ENCODE assay signal across 8 mouse cellular contexts in genomic region chr5:111420011-111420691, GRCm38 (mm10). TPM values are rescaled to one million over a fixed set of nuclear protein-coding genes. Genes with fewer than 3 reads are reported as not detected.
DNase-seq lines count a peak whose midpoint lies in the region; ATAC-seq and TF ChIP-seq lines count a peak whose summit lies in the region.

No protein-coding gene starts in this region.

- intact Hi-C loops in left cerebral cortex, postnatal 4 days (cut with DNase I), result no loop called here

- no peak for DNase-seq in kidney, postnatal 0 days (ENCODE audit: low spot score)
- DNase-seq in kidney, postnatal 36 days, result no peak
- DNase-seq in hindbrain, postnatal 0 days (ENCODE audit: low spot score), result peak; percentile 57
- DNase-seq in frontal cortex, postnatal 10 days (ENCODE audit: low spot score in 2 of 2), result no peak
- no peak for DNase-seq in left cerebral cortex, postnatal 4 days

- no peaks in the 10 kb centered on the region for H3K9me3 ChIP-seq in kidney, postnatal 0 days (replicated peaks; ENCODE audit: low read length)
- H3K9me3 ChIP-seq in embryonic facial prominence, embryonic 12.5 days, result no peaks in the 10 kb centered on the region
- H3K9me3 ChIP-seq in hindbrain, postnatal 0 days (ENCODE audit: low read length), result no peaks in the 10 kb centered on the region
- H3K9me3 ChIP-seq in neural tube, embryonic 12.5 days, result no peaks in the 10 kb centered on the region

- TF ChIP-seq CTCF in kidney, postnatal 0 days (IDR thresholded peaks at IDR 0.05; ENCODE audit: low read depth), result no peak
- no peak for TF ChIP-seq CTCF in hindbrain, postnatal 0 days (IDR thresholded peaks at IDR 0.05; ENCODE audit: low read depth)

- no peak overlapping the region for H3K27ac ChIP-seq in kidney, postnatal 0 days
- H3K27ac ChIP-seq in embryonic facial prominence, embryonic 12.5 days, result peak overlapping the region; percentile 98
- H3K27ac ChIP-seq in hindbrain, postnatal 0 days, result peak overlapping the region; percentile 90
- no peak overlapping the region for H3K27ac ChIP-seq in neural tube, embryonic 12.5 days

- peak overlapping the region; percentile 74 for H3K4me3 ChIP-seq in kidney, postnatal 0 days (replicated peaks; ENCODE audit: low read depth, low read length)
- H3K4me3 ChIP-seq in embryonic facial prominence, embryonic 12.5 days, result peak overlapping the region; percentile 95
- peak overlapping the region; percentile 88 for H3K4me3 ChIP-seq in hindbrain, postnatal 0 days (ENCODE audit: low read length)
- peak overlapping the region; percentile 95 for H3K4me3 ChIP-seq in neural tube, embryonic 12.5 days

- no peaks in the 10 kb centered on the region for H3K36me3 ChIP-seq in kidney, postnatal 0 days (ENCODE audit: insufficient read depth, low read length)
- peaks cover 61% of the 10 kb centered on the region for H3K36me3 ChIP-seq in embryonic facial prominence, embryonic 12.5 days
- no peaks in the 10 kb centered on the region for H3K36me3 ChIP-seq in hindbrain, postnatal 0 days (ENCODE audit: insufficient read depth, low read length)
- H3K36me3 ChIP-seq in neural tube, embryonic 12.5 days, result peaks cover 33% of the 10 kb centered on the region

- no peak overlapping the region for H3K9ac ChIP-seq in kidney, postnatal 0 days (ENCODE audit: low read depth, low read length)
- peak overlapping the region; percentile 100 for H3K9ac ChIP-seq in embryonic facial prominence, embryonic 12.5 days
- peak overlapping the region; percentile 85 for H3K9ac ChIP-seq in hindbrain, postnatal 0 days (replicated peaks; ENCODE audit: low read length)
- peak overlapping the region; percentile 97 for H3K9ac ChIP-seq in neural tube, embryonic 12.5 days

- peak overlapping the region; percentile 99 for H3K4me2 ChIP-seq in kidney, postnatal 0 days (ENCODE audit: low read length)
- H3K4me2 ChIP-seq in embryonic facial prominence, embryonic 12.5 days (replicated peaks), result peak overlapping the region; percentile 91
- peak overlapping the region; percentile 96 for H3K4me2 ChIP-seq in hindbrain, postnatal 0 days (ENCODE audit: low read depth, low read length)
- H3K4me2 ChIP-seq in neural tube, embryonic 12.5 days (replicated peaks), result peak overlapping the region; percentile 98

- H3K27me3 ChIP-seq in kidney, postnatal 0 days (ENCODE audit: insufficient read depth, low read length), result peaks cover 37% of the 10 kb centered on the region
- no peaks in the 10 kb centered on the region for H3K27me3 ChIP-seq in embryonic facial prominence, embryonic 12.5 days
- no peaks in the 10 kb centered on the region for H3K27me3 ChIP-seq in hindbrain, postnatal 0 days (ENCODE audit: insufficient read depth, low read length)
- 0 out of 2 replicates have a peak, but pooled peaks cover 4% of the 10 kb centered on the region for H3K27me3 ChIP-seq in neural tube, embryonic 12.5 days (replicated peaks)

- peaks cover 32% of the 10 kb centered on the region; the same call in 1 of the 2 replicates for H3K4me1 ChIP-seq in kidney, postnatal 0 days (replicated peaks; ENCODE audit: insufficient read depth, low read length)
- H3K4me1 ChIP-seq in embryonic facial prominence, embryonic 12.5 days, result peaks cover 63% of the 10 kb centered on the region
- peaks cover 24% of the 10 kb centered on the region for H3K4me1 ChIP-seq in hindbrain, postnatal 0 days (ENCODE audit: insufficient read depth, low read length)
- H3K4me1 ChIP-seq in neural tube, embryonic 12.5 days, result peaks cover 82% of the 10 kb centered on the region

- ATAC-seq in kidney, postnatal 0 days (replicated peaks; ENCODE audit: low FRiP score, low read depth), result no peak
- no peak for ATAC-seq in embryonic facial prominence, embryonic 12.5 days (ENCODE audit: insufficient number of reproducible peaks, insufficient read depth, low FRiP score, low TSS enrichment)
- no peak for ATAC-seq in hindbrain, postnatal 0 days
- no peak for ATAC-seq in neural tube, embryonic 12.5 days (ENCODE audit: low FRiP score, low read depth)
- ATAC-seq in megakaryocyte progenitor cell, adult 5-6 weeks (replicated peaks; ENCODE audit: poor library complexity), result no peak

- 9% methylated on average over 51 of the region's 56 CpGs for WGBS in kidney, postnatal 0 days
- WGBS in embryonic facial prominence, embryonic 12.5 days, result 1% methylated on average over 56 of the region's 56 CpGs
- WGBS in hindbrain, postnatal 0 days, result 4% methylated on average over 53 of the region's 56 CpGs
- WGBS in neural tube, embryonic 12.5 days, result 2% methylated on average over 56 of the region's 56 CpGs

RNA-seq across cellular contexts. Expression of gene Mn1, which starts 3.0 kb away (rescaled TPM):
- polyA plus RNA-seq in kidney, postnatal 0 days (2015; fragmentation: Nextera tagmentation; extraction: Ambion mirVana), result 4.3 and 4.7 TPM in 2 replicates
- polyA plus RNA-seq in embryonic facial prominence, embryonic 12.5 days (2016; fragmentation: Nextera tagmentation; extraction: Ambion mirVana), result 57.8 and 58.3 TPM in 2 replicates
- 71.5 and 87.2 TPM in 2 replicates for total RNA-seq in hindbrain, postnatal 0 days (2014; rRNA removed)
- polyA plus RNA-seq in hindbrain, postnatal 0 days (2015; fragmentation: Nextera tagmentation; extraction: Ambion mirVana), result 27.0 and 32.9 TPM in 2 replicates
- 25.8 and 29.9 TPM in 2 replicates for polyA plus RNA-seq in neural tube, embryonic 12.5 days (2016; fragmentation: Nextera tagmentation; extraction: Ambion mirVana)
- total RNA-seq in megakaryocyte progenitor cell, adult 5-6 weeks (2015), result 0.05 and 0.59 TPM in 2 replicates
- 0.04 and 0.51 TPM in 2 replicates for total RNA-seq in megakaryocyte progenitor cell, adult 5-6 weeks (2017)
- 100 to 1,000 TPM; 129 to 135 TPM for total RNA-seq in left cerebral cortex, postnatal 4 days (2021)

Comparison
In these comparisons a context has a peak if more than half of its experiments do, and no peak if none do; other contexts are left out.
1. H3K27ac ChIP-seq: peak in embryonic facial prominence, embryonic 12.5 days (single experiment) and hindbrain, postnatal 0 days (single experiment); none in kidney, postnatal 0 days (single experiment) and neural tube, embryonic 12.5 days (single experiment).
2. Peak in every context shown above with its lines, with median percentiles within 50 percentile points of each other: H3K4me2 ChIP-seq and H3K4me3 ChIP-seq.